Mouse (Mus musculus) myocyte (in vitro differentiated cells): Measurements from ENCODE around the gene Upk1b.

ENCODE experiments used
- CEBPB ChIP-seq: IDR thresholded peaks from 2 replicates; pipeline ENCODE4 v1.6.1; 2011; ENCODE audit warnings: mild to moderate bottlenecking, moderate library complexity; ENCODE audit not compliant: poor library complexity, insufficient read depth, severe bottlenecking
- E2F4 ChIP-seq: IDR thresholded peaks from one replicate; pipeline ENCODE4 v1.6.1; 2011; ENCODE audit warnings: mild to moderate bottlenecking, control low read depth, moderate library complexity; ENCODE audit not compliant: insufficient read depth
- MYOG ChIP-seq, 3 experiments: IDR thresholded peaks; one replicate each; pipeline ENCODE4 v1.6.1; 2011; ENCODE audit warnings: control low read depth in 2 of 3, low read depth in 2 of 3, mild to moderate bottlenecking in 2 of 3; ENCODE audit not compliant: insufficient read length in 2 of 3, control insufficient read depth in 1 of 3, insufficient read depth in 1 of 3
- POLR2A ChIP-seq: IDR thresholded peaks from one replicate; pipeline ENCODE4 v1.6.1; 2011; ENCODE audit warnings: low read depth, mild to moderate bottlenecking, control low read depth, moderate library complexity; ENCODE audit not compliant: insufficient read length
- POLR2AphosphoS2 ChIP-seq: IDR thresholded peaks from one replicate; pipeline ENCODE4 v1.6.1; 2011; ENCODE audit warnings: low read depth, control low read depth; ENCODE audit not compliant: insufficient read length
- REST ChIP-seq: IDR thresholded peaks from one replicate; pipeline ENCODE4 v1.6.1; 2011; ENCODE audit warnings: mild to moderate bottlenecking, control low read depth, moderate library complexity; ENCODE audit not compliant: insufficient read depth, insufficient read length
- SRF ChIP-seq: IDR thresholded peaks from one replicate; pipeline ENCODE4 v1.6.1; 2011; ENCODE audit warnings: low read depth; ENCODE audit not compliant: control insufficient read depth, insufficient read length
- TCF12 ChIP-seq: IDR thresholded peaks from one replicate; pipeline ENCODE4 v1.6.1; 2011; ENCODE audit warnings: mild to moderate bottlenecking, control low read depth; ENCODE audit not compliant: poor library complexity, insufficient read depth, severe bottlenecking
- TCF3 ChIP-seq: IDR thresholded peaks from one replicate; pipeline ENCODE4 v1.6.1; 2011; ENCODE audit warnings: low read depth, control low read depth; ENCODE audit not compliant: insufficient read length
- USF1 ChIP-seq: IDR thresholded peaks from one replicate; pipeline ENCODE4 v1.6.1; 2011; ENCODE audit warnings: low read depth, mild to moderate bottlenecking, control low read depth, moderate library complexity

DNA sequence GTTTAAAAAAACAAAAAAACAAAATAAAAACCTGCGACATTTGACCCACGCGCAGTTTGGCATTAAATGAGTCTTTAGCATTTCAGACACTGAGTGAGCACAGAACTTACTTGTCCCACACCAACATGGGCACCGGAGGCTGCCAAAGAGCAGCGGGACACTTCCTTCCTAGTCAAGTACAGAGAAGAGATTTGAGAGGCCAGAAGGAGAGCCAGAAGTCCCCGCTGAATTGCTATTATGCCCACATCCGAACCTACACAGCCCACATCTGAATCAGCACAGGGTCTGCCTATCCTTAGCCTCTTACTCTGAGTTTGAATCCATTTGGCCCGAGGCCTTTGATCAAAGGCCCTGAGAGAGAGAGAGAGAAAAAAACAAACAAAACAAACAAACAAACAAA, 75.9 kb downstream of the Upk1b start:
- no peak for TF ChIP-seq TCF12
- no peak for TF ChIP-seq CEBPB
- TF ChIP-seq POLR2AphosphoS2, result no peak
- no peak for TF ChIP-seq MYOG (IDR thresholded peaks at IDR 0.05; ENCODE audit: control insufficient read depth in 1 of 3, insufficient read depth in 1 of 3, insufficient read length in 2 of 3, low read depth in 2 of 3)
- TF ChIP-seq POLR2A, result no peak
- TF ChIP-seq TCF3, result no peak
- no peak for TF ChIP-seq SRF
- TF ChIP-seq USF1, result no peak
- TF ChIP-seq E2F4, result no peak
- TF ChIP-seq REST, result no peak
